Mouse (Mus musculus): ENCODE data around the gene Zfp609. TPM values are rescaled to one million over a fixed set of nuclear protein-coding genes. Genes with fewer than 3 reads are reported as not detected.
A peak's percentile ranks its signal among the peaks of the same experiment; 100 is the strongest.

The Zfp609 gene
- total RNA-seq, 1 experiment from 2014 or later: 5.8 TPM

DNA sequence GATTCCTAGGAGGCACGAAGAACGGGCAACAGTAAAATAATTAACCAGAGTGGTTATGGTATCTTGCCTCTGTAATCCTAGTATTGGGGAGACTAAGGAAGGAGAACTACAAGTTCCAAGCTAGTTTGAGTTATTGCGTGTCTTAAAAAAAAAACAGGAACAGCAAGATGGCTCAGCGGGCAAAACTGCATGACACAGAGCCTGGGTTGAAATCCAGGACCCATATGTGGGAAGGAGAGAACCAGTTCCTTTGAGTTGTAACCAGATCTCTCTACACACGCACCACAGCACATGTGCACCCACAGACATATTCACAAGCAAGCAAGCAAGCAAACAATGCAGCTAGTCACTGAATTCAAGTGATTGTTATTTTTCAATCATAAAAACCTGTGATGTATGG is 81.9 kb downstream of the Zfp609 start:
- ATAC-seq (replicated peaks in 1 of 2; ENCODE audit: insufficient read depth in 1 of 2, low FRiP score in 2 of 2, low TSS enrichment in 1 of 2, low read depth in 1 of 2, poor library complexity in 2 of 2, severe bottlenecking in 2 of 2): no peak

DNA sequence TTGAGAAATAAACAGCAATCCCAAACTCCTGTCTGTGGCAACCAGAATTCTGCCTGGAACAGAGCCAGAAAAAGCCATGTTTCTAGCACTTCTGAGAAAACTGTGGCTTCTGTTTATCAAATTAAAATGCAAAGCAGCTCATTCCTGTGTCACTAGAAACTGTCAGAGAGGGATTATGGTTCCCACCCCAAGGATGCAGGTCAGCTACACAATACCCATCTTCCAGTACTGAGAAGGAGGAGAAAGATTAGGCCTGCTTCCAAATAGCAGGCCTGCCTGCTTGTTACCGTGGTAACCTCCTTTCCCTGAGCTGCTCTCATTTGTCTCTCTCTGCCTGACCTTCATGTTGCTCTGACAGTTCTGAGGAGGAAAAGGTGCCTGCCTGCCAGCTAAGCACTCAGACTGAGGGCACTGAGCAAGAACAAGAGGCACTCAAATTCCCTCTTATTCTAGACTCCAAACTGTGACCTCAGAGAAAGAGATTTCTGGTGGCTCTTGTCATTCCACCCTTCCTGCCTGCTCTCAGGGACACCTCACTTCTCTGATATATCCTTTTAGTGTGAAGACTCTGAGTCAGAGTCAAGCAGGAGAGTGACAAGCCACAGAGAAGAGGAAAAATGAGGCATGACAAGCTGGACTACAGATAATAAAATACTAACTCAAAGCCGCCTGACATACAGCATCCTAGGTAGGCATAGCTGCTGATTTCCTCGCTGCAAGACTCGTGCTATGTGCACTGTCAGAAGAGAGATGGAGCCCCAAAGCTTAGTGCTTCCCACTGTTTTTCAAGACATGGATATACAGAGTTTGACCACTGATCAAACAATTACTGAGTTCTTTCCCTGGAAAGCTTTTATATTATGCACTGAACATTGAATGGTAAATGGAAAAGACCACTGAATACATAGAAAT is 82.9 kb downstream of the Zfp609 start:
- no peak; a peak in 1 of 4 replicates for ATAC-seq (replicated peaks in 1 of 2; ENCODE audit: insufficient read depth in 1 of 2, low FRiP score in 2 of 2, low TSS enrichment in 1 of 2, low read depth in 1 of 2, poor library complexity in 2 of 2, severe bottlenecking in 2 of 2)

DNA sequence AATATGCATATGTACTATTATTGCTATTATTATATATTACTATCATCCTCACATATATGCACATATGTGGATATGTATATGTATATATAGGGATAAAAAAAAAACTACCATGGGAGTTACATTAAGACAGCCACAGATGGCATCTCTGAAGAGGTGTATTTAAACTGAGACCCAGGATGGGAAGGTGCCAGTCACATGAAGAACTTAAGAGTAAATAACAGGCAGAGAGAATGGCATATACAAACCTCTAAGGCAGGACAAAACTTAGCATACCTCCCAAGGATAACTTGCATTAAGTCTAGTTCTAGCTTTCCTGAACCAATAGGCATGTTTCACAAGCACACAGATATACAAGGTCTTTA is 83.6 kb downstream of the Zfp609 start:
- no peak for ATAC-seq (replicated peaks in 1 of 2; ENCODE audit: insufficient read depth in 1 of 2, low FRiP score in 2 of 2, low TSS enrichment in 1 of 2, low read depth in 1 of 2, poor library complexity in 2 of 2, severe bottlenecking in 2 of 2)

DNA sequence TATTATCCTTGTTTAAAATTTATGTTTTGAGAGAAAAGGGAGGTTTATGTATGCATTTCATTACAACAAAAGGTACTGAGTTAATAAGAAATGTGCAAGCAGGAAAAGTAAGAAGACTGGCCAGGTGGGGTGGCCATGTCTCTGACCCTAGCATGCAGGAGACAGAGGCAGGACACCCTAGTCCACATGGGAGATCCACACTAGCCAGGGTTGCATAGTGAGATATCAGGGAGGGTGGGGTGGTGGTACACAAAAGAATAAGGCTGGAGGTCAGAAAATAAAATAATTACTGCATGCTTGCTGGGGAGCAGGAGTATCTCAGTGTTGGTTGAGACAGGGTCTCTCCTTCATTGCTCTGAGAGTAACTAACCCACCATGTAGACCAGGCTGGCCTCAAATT is 84.0 kb downstream of the Zfp609 start:
- no peak for ATAC-seq (replicated peaks in 1 of 2; ENCODE audit: insufficient read depth in 1 of 2, low FRiP score in 2 of 2, low TSS enrichment in 1 of 2, low read depth in 1 of 2, poor library complexity in 2 of 2, severe bottlenecking in 2 of 2)

DNA sequence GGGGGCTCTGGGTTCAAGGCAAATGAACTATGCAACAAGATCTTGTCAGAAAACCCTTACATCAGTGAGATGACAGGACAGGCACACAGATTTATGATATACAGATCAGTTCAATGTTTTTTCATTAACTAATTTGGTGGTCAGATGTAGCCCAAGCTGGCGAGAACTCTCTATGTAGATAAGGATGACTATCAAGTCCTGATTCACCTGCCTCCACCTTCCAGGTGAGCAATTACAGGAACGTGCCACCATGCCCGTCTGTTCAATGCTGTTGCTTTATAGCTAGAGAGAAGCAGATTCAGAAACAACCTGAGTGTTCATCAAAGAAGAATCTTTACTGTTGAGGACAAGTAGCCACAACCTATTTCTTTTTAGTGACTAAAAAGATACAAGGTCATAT is 84.6 kb downstream of the Zfp609 start:
- no peak for ATAC-seq (replicated peaks in 1 of 2; ENCODE audit: insufficient read depth in 1 of 2, low FRiP score in 2 of 2, low TSS enrichment in 1 of 2, low read depth in 1 of 2, poor library complexity in 2 of 2, severe bottlenecking in 2 of 2)

GRCm38 (mm10) chr9:65741066-65741852 is 86.1 kb downstream of the Zfp609 start:
- no peak for ATAC-seq (replicated peaks in 1 of 2; ENCODE audit: insufficient read depth in 1 of 2, low FRiP score in 2 of 2, low TSS enrichment in 1 of 2, low read depth in 1 of 2, poor library complexity in 2 of 2, severe bottlenecking in 2 of 2)

GRCm38 (mm10) chr9:65734931-65735330 is 92.4 kb downstream of the Zfp609 start:
- no peak for ATAC-seq (replicated peaks in 1 of 2; ENCODE audit: insufficient read depth in 1 of 2, low FRiP score in 2 of 2, low TSS enrichment in 1 of 2, low read depth in 1 of 2, poor library complexity in 2 of 2, severe bottlenecking in 2 of 2)

DNA sequence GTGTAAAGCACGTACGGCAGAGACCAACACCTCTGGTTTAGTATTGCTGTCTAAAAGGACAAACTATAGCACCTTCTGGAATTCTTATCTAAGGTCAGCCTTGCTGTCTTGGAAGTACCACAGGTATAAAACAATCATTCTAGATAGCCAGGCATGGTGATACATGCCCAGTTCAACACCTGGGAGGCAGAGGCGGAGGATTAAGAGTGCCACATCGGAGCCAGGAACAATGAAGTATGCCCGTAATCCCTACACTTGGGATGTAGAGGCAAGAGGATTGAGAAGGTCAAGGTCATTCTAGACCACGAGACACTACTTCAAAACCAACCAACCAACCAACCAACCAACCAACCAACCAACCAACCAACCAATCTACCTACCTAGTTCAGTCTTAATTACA is 98.8 kb downstream of the Zfp609 start:
- no peak for ATAC-seq (replicated peaks in 1 of 2; ENCODE audit: insufficient read depth in 1 of 2, low FRiP score in 2 of 2, low TSS enrichment in 1 of 2, low read depth in 1 of 2, poor library complexity in 2 of 2, severe bottlenecking in 2 of 2)

DNA sequence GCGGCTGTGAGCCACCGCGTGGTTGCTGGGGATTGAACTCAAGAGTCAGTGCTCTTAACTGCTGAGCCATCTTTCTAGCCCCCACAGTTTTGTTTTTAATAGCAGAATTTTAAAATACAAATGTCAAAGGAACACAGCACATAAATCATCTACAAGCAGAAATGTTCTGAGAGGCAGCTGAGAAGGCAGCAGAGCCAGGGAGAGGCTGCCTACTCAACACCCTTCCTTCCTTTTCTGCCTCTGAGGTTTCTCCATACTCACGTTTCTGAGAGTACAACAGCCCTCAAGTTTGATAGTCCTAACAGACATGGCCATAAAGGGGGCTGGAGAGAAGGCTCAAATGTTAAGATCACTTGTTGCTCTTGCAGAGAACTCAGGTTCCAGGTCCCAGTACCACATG is 99.9 kb downstream of the Zfp609 start:
- ATAC-seq (replicated peaks in 1 of 2; ENCODE audit: insufficient read depth in 1 of 2, low FRiP score in 2 of 2, low TSS enrichment in 1 of 2, low read depth in 1 of 2, poor library complexity in 2 of 2, severe bottlenecking in 2 of 2): peak; percentile 58 to 71; a peak in 3 of 4 replicates

DNA sequence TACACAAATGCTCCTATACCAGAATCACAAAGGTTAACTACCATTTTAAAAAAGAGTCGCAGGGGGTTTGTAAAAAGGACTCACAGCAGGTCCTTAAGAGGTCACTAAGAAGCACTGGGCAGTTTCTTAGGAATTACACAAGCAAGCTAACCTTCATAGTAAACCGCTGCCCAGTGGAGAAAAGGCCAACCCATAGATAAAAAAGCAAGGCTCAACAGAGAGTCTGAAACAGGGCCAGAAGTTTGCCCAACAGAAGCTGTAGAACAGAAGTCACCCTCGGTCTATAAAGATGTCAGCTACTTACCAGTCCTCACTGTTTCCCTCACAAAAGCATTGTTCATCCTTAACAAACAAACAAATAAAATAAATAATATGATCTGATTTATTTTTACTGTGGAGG is 100.9 kb downstream of the Zfp609 start:
- no peak for ATAC-seq (replicated peaks in 1 of 2; ENCODE audit: insufficient read depth in 1 of 2, low FRiP score in 2 of 2, low TSS enrichment in 1 of 2, low read depth in 1 of 2, poor library complexity in 2 of 2, severe bottlenecking in 2 of 2)

GRCm38 (mm10) chr9:65725291-65725622 is 102.1 kb downstream of the Zfp609 start:
- ATAC-seq (replicated peaks in 1 of 2; ENCODE audit: insufficient read depth in 1 of 2, low FRiP score in 2 of 2, low TSS enrichment in 1 of 2, low read depth in 1 of 2, poor library complexity in 2 of 2, severe bottlenecking in 2 of 2): no peak

DNA sequence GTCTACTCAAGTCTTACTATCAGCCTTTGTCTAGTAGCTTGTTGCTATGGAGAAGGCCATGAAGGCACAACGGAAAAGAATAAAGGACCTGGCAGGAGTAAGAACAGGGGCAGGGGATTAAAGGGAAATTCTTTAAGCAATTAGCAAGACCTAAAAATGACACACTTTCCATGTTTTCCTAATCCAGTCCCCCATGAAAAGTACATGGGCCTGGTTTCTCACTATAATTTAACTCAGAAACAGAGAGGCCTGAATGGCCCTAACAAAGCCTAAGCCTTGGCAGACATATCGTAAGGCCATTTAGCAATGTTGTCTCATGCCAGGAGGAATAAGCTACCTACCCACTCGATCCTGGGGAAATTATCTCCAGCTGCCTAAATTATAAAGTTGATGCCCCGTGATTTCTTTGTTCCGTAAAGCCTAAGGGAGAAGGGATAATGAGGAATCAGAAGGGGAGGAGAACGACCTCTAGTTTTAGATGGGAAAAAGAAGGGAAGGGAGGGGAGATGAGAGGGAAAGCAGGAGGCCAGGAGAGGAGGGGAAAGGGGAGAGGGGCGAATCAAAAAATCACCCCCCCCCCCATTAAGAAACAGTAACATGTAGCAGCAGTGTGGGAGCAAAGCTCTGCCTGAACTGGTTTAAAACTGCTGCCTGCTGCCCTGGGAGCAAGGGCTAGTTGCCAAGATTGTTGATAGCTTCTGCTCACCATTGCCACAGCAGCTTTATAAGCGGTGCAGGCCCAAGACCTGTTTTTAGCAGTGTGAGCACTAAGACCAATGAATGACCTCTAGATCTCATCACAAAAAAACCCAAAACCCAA is 102.7 kb downstream of the Zfp609 start:
- ATAC-seq (replicated peaks in 1 of 2; ENCODE audit: insufficient read depth in 1 of 2, low FRiP score in 2 of 2, low TSS enrichment in 1 of 2, low read depth in 1 of 2, poor library complexity in 2 of 2, severe bottlenecking in 2 of 2): no peak

DNA sequence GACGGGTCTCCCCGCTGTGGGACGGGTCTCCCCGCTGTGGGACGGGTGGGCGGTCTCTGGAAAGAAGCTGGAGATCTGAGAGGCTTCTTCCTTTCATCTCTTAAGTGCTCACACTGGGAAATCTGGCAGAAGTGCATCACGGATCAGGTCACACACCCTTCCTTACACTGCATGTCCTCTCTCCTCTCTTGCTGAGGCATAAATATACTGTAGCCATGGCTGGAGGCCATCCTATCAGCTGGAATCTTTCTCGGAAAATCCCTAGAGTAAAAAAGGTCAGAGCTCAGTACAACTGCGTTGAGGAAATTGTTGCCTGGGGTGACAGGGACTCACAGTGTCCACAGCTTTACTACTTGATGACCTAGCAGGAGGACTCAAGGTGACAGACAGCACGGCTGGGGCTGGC is 106.2 kb downstream of the Zfp609 start:
- no peak for ATAC-seq (replicated peaks in 1 of 2; ENCODE audit: insufficient read depth in 1 of 2, low FRiP score in 2 of 2, low TSS enrichment in 1 of 2, low read depth in 1 of 2, poor library complexity in 2 of 2, severe bottlenecking in 2 of 2)

GRCm38 (mm10) chr9:65718195-65718594 is 109.2 kb downstream of the Zfp609 start:
- no peak for ATAC-seq (replicated peaks in 1 of 2; ENCODE audit: insufficient read depth in 1 of 2, low FRiP score in 2 of 2, low TSS enrichment in 1 of 2, low read depth in 1 of 2, poor library complexity in 2 of 2, severe bottlenecking in 2 of 2)

- no peak for ATAC-seq (replicated peaks in 1 of 2; ENCODE audit: insufficient read depth in 1 of 2, low FRiP score in 2 of 2, low TSS enrichment in 1 of 2, low read depth in 1 of 2, poor library complexity in 2 of 2, severe bottlenecking in 2 of 2)
These were observed 123.3 kb downstream of the Zfp609 start for GRCm38 (mm10) chr9:65703926-65704595.

DNA sequence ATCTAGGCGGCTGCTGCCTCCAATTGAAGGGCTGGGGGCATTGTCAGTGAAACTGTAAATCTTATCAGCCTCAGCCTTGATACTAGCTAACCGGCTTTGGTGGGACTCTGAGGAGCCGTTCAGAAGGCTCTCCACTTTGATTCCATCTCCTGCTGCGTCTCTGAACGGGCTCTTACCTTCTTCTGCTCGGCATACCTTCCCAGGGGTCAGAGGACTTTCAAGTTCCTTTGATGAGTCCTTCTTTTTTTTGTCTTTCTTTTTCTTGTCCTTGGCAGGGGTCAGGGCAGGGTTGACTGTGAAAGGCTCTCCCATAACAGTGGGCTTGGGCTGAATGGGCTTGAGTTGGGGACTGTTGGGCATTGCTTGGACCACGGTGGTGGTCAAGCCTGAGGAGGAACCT is 124.1 kb downstream of the Zfp609 start:
- no peak for ATAC-seq (replicated peaks in 1 of 2; ENCODE audit: insufficient read depth in 1 of 2, low FRiP score in 2 of 2, low TSS enrichment in 1 of 2, low read depth in 1 of 2, poor library complexity in 2 of 2, severe bottlenecking in 2 of 2)

DNA sequence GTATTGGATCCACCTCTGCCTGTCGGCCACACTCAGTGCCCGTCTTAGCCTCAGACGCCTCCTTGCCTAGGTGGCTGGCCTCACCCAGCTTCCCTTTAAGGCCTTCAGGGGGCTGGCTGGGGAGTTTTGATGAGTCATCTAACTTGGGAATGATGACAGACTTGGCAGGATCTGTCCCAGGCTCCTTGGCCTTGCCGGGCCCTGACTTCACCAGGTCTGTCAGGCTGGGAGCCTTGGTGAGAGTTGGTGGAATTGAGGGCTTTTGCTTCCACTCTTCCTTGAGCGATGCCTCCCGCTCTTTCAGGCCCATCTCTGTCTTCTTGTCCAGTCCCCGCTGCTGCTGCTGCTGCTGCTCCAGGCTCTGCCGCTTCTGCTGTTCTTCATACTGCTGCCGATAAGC is 125.1 kb downstream of the Zfp609 start:
- ATAC-seq (replicated peaks in 1 of 2; ENCODE audit: insufficient read depth in 1 of 2, low FRiP score in 2 of 2, low TSS enrichment in 1 of 2, low read depth in 1 of 2, poor library complexity in 2 of 2, severe bottlenecking in 2 of 2): no peak

All from hematopoietic stem cell, adult 5-6 weeks (primary cell).